Mouse (Mus musculus): Measurements from ENCODE around the gene Pepd.

Gene Pepd

DNA sequence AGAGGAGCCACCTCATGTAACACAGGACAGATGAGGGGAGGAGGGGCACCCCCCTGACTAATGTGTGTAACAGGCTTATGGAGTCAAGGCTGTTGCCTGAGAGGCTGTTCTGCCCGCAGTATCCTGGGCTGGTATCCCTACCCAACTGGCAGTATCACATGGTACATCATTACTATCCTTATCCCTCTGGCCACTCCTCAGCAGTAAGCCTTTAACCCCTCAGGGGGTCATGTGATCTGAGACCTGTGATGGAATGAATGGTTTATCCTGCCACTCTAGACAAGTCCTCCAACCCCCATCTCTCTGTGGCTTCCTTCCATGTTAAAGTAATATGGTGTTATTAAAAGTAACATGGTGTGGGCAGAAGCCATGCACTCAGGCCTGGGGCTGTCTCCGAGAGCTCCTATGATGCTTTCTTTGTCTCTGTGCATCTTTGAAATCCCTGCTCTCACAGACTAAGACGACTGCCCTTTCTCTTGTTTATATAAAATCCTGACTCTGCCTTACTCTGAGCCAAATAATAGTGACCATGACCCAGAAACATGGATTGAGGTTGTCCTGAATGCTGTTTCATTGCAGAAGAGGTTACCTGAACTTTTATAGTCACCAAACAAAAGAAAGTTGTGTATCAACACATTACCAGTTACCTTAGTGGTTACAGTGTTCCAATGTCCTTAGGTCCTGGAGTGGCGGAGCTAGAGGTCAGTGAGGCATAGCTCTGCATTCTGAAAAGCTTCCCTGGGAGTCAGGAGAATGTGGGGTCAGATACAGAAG is 71.7 kb downstream of the Pepd start:
- DNase-seq (ENCODE audit: low read depth): no peak

DNA sequence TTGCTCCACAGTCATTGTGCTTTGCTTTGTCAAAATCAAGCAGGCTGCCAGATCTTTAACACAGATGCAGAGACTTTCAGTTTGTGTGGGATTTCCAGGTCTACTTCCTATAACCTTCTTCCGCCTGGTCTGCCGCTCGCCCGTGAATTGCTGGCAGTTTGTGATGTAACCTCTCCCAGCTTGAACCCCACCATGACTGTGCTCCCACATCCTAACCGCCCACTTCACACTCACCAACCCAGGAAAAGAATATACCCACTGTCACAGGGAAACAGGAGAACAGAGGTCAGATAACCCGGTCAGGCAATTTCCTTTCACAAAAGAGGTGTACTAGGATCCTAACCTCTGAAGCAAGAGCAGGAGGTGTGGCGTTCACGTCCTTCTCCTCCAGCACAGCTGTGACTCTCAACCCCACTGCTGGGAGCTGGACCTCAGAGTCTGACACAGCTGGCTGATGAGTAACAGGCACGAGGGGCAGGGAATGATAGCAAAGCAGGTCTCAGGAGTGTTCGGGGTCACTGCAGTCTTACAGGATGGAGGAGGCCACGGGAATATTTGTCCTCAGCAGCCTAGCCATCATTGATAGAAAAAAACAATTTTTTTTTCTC is 72.5 kb downstream of the Pepd start:
- DNase-seq (ENCODE audit: low read depth): peak; percentile 63

DNA sequence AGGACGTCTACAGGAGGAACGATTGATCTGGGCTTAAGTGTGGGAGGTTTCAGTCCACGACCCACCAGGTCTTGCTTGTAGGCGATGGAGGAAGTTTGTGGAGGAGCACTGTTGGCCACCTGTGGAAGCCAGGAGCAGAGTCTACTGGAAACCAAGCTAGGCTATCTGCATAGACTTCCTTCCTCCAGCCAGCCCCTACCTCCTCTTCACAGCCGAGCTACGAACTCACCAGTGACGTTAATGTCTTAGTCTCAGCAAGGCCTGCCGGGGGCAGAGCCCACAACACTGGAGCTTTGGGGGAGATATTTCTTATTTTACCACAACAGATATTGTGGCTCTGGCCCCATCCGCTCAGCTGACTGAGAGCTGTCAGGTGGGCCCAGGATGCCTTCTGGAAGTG is 73.0 kb downstream of the Pepd start:
- DNase-seq (ENCODE audit: low read depth): peak; percentile 16

DNA sequence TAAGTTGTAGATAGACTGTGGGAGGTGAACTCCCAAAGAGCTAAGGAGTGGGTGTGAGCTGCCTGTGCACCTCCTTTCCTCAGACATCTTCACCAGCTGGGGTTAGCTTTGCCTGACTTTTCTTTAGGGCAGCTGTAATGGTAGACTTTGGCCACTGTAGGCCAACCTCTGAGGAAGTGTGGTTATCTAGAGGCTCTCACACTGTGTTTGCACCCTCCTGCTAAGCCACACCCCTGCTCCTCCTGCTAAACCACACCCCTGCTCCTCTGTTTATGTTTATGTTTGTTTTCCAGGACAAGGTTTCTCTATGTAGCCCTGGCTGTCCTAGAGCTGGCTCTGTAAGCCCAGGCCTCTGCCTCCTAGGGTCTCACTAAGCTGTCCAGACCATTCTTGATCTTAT is 73.5 kb downstream of the Pepd start:
- peak; percentile 48 for DNase-seq (ENCODE audit: low read depth)

DNA sequence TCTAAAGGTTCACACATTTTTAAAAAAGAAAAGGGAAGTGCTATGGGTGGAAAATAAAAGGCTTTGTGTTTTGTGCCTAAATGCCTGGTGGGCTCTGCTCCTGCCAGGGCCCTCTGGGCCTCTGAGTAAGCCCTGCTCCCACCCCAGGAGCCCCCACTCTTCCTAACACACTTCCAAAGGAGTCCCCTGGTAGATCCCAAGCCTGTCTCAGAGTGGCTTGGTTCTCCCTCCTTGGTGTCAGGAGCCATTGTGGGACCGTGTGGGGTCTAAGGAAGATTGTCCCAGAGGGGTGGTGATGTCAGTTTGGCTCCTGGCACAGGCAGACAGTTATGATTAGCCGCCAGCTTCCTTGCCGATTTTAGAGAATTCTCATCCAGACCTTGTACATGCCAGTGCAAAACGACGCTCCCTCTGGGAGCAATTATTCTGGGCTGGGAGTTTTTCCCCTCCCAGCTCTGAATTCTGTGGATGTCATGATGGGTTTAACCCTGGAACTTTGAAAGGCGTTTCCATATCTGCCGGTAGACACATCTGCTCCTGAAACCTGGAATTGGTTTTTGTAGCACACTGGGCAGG is 74.5 kb downstream of the Pepd start:
- no peak for DNase-seq (ENCODE audit: low read depth)

DNA sequence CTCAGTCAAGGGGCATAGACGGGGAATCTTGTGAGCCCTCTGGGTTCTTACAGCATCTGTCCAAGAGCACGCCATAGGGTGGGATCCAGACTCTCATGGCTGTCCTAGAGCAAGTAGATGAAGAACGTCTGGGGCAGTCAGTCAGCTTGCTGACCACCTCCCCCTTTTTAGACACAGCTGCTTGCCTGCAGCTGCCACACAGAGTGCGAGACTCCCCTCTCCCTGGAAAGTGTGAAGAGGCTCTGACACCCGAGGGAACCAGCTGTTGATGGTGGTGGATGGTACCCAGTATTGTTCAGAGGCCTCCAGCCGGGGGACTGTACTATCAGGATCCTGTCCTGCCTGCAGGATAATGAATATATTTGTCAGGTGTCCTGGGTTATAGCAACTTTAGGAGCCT is 75.1 kb downstream of the Pepd start:
- no peak for DNase-seq (ENCODE audit: low read depth)

DNA sequence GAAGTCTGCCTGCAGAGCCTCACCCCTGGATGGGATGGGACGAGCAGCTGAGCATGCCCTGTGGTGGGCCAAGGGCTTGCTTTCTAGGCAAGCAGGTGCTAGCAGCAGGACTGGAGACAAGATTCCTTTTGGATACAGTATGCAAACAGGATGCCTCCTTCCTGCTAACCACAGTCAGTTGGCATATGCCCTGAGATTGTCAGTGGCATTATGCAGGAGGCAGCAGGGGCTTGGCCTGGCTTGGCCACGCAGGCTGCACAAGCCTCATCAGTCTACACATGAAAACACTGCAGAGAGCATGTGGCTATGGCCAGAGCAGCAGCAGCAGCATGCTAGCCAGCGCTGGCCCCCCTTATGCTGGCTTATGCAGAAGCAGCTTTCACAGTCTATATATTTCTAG is 76.3 kb downstream of the Pepd start:
- DNase-seq (ENCODE audit: low read depth): no peak

DNA sequence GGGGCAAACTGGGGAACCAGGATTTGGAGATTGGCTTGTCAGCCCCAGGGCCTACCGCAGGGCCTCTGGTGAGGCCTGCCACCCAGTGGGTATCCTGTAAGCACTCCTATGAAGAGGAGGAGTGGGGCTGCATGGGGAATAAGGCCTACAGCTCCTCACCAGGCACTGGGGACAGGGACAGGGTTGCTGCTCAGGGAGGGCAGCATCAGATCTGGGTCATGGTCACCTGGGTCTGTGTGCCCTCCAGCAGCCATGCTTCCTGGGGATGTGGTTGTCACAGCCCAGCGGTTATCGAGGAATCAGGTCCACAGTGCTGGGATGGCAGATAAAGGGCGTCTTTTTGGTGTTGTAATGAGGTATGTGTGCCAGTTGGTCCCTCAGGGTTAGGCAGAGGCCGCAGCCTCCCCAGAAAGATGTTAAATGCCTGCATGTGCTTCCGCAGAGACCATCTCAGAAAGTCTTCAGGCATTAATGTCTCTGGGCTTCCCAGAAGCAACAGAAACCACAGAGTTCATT is 79.6 kb downstream of the Pepd start:
- DNase-seq (ENCODE audit: low read depth): peak; percentile 50

DNA sequence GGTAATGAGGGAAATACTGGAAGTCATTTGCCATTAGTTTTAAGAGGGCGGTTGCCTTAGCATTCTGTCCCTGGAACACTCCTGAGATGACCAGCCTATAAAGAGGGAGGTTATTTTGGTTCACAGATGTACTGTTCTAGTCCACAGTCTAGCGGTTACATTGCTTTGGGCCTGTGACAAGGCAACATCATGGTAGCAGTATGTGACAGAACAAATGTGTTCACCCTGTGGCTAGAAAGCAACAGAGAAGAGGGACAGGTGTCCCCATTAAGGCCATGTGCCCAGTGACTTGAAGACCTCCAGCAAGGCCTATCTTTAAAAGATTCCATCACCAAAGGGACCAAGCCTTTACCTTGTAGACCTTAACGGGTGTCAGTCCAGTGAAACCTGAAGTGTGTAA is 80.6 kb downstream of the Pepd start:
- no peak for DNase-seq (ENCODE audit: low read depth)

DNA sequence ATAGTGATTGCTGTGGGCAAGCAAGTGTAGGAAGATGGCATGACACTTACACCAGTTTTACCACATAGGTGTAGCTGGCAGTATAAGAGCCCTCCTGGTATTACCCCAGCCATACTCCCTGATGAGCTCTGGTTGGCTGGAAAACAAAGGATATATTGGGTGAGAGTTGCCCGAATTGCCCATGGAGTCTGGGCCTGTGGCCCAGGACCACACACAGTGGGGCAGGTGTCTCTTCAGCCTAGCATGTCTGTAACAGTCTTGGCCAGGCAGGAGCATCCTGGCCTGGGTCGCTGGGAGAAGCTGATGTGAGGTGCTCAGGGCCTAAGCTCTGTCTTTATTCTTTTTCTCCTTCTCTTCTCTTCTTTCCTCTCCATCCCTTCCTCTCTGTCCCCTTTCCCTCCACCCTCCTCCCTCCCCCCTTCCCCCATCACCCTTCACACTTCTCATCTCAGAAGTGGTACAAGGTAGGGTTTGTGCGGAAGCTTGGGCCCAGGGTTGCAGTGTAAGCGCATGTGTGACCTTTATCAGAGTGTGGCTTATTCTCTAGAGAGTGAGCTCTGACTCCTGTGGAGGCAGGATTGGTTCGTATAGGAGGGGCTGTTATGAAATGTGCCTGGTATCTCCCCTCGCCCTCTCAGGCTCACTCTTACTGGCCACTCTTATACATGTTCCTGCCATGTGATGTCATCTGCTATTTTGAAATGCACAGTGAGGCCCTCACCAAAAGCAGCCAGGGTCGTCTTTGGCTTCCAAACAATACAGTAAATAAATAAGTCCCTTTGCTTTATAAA is 83.9 kb downstream of the Pepd start:
- DNase-seq (ENCODE audit: low read depth): no peak

DNA sequence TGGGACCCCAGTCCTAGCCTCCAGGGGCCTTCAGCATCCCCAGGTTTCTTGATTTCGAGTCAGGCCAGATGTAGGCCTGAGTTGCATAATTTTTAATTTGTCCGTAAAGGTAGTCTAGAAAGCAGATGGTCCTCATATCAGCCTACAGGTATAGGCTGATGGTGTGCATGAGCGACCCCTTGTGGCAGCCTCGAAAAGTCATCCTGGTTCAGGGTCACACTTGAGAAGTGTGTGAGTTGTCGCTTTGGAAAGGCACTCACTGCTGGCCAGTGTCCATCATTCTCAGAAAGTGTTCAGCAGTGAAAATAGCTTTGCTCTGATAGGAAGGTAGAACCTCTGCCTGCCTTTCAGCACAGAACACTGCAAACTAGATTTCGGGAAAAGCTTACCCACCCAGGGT is 88.7 kb downstream of the Pepd start:
- DNase-seq (ENCODE audit: low read depth): peak; percentile 48

DNA sequence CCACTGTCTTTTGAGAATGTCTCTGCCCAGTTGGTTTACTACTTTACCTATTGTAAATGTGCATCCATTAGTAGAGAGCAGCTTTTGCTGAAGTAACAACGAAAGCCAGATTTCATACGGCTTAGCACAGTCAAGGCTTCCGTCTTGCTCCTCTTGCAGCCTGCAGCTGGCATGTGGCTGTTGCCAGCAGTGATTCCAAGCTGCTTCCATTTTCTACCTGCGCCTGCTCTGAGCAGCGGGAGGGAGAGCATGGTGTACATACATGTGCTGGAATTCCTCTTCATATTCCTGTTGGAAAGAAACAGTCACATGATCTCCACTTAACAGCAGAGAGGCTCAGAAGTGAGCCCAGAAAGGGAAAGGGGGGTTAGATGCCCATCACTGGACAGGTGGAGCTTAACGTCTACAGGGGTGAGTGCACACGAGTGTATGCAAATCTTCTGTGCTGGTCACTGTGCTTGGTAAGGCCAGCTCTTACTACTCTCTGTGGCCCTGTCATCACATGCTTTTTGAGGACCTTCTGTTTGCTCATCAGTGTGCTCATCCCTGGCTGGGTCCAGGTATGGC is 91.1 kb downstream of the Pepd start:
- DNase-seq (ENCODE audit: low read depth): no peak

DNA sequence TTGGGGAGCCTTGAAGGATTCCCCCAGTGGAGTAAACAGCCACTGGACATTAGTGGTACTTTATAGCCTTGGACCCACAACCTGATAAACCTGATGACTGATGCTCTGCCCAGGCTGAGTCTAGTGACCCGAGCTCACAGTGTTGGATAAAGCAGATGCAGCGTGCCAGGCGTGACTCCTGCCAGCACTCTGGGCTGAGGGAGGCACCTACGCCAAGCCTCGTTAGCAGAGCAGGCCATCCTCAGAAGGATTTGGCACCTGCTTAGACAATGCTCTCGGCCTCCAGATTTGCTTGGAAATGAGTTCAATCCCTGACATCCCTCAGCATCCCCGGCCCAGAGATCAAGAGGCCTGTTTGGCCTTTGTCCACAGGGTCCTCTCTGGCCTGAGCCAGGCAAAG is 94.5 kb downstream of the Pepd start:
- no peak for DNase-seq (ENCODE audit: low read depth)

DNA sequence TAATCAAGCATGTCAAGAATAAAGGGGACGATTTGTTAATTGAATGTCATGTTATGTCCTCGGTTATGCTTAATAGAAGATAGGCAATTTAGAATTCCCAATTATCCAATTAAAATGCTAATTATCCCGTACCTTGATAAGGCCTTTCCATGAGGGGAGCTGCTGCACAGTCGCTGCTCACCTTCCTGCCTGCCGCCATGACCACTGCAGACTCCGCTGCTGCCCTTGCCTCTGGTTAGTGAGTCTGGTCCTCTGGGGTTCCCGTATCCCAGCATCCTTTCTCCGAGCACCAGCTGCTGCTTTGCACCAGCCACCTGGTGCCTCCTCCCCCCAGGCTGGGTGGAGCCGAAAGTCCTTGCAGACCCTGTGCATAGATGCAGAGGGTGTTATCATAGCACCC is 101.0 kb downstream of the Pepd start:
- no peak for DNase-seq (ENCODE audit: low read depth)

DNA sequence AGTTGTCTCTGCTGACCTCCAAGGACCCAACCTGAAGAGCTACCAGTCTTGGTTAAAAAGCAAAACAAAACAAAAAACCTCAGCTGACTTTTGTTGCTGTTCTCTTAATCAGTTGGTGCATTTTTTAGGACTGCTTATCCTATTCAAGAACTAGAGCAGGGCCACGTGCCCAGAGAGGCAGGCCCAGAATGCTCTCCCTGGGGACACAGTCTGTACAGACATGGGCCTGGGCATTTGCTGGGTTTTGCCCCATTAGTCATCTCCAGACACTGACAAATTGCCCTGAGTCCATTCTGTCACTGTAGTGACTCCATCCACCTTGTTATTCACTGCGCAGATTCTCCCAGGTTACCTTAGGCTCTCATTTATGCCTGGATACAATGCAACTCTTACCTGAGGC is 103.1 kb downstream of the Pepd start:
- DNase-seq (ENCODE audit: low read depth): no peak

DNA sequence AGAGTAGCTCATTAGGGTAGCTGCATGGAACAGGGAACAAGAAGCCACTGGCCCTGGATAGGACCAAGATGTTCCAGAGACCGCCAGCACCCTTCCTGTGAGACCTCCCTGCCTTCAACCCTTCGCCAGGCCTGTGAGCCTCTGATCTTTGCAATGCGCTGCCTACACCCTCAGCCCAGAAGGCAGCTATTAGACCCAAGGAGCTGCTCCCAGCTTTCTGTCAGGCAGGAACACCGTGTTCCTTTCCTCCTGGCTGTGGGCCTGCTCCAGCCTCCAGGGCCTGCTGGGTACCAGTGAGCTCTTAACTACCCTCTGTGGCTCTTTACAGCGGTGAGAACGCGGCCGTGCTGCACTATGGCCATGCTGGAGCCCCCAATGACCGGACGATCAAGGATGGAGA is 109.2 kb downstream of the Pepd start:
- DNase-seq (ENCODE audit: low read depth): no peak

DNA sequence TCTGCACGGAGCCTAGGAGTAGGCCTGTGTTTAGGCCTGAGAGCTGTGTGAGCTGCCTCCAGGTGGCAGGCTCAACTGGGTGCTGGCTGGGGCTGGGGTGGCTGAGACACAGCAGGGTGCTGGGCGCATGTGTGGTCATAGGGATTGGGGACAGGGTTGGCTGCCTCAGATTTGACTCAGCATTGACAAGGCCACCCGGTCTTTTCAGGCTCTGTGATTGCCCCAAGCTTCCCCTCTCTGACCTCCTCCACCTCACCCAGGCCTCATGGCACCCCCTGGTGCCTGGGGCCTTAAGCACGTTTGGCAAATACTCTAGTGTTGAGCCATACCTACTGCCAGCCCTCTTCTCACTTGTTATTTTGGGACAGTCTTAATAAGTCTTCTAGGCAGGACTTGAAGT is 111.1 kb downstream of the Pepd start:
- peak; percentile 17 for DNase-seq (ENCODE audit: low read depth)

DNA sequence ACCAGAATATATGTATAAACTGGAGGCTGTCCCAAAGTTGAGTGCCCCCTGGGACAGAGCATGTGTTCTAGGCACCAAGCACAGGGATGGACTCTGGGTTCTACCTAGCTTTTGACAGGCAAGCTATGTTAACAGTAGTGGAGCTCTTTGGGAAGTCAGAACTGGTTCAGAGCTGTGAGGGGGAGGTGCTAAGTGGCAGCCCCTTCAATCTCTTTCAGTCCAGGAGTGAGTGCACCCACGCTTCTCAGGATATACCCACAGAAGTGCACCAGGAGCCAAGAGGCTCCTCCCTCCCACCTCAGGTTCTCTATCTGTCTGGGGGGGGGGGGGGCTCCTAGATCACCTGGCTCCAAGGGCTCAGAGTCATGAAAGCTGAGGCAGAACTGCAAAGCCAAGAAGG is 112.2 kb downstream of the Pepd start:
- no peak for DNase-seq (ENCODE audit: low read depth)

DNA sequence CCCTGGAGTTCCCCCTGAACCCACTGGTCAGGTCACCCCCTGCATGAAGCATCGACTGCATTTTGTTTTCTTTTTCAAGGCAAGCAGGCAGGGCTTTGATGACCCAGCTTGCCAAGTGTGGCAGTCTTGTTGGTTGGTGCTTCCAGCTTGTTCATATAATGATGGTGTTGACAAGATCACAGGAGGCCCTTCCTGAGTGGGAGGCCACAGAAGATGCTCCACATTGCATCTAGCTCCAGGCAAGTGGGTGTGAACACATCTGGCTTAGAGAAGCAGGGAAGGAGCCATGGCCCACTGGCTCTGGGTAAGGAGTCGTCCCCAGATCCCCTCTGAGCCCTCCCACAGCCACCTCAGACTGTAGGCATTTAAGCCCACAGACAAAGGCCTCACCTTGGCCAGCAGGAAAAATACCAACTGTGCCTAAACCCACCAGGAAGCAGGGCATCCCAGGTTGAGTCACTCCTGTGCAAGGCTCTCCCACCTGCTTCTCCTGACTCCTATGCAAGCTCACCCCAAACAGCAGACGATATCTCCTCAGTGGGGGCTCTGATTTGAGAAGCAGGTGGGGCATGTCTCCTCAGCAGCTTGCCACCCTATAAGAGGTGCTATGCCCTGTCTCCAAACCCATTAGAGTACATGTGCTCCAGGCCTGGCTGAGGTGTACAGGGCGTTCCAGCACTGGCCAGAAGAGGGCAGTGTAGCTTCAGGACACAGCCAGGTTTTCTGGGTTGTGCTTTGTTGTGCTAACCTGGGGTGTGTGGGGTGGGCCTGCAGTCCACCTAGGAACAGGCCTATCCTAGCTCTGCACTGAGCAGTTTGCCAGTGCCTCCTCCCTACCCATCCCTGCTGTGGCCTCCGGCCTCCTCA is 113.5 kb downstream of the Pepd start:
- peak; percentile 73 for DNase-seq (ENCODE audit: low read depth)

DNA sequence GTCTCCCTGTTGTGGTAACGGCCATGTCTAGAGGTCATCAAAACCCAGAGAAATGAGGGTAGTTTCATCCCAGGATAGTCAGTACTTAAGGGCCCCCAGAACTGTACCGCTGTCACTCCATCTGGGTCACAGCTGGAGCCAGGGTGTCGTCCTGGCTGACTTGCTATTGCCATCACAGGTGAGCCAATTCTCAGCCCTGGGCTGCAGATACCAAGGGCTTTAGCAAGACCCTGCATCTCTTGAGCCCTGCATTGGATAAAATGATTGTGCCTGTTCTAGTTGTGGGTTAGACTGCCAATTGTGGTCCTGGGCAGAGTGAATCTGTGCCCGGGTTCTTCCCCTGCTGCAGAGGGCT is 114.1 kb downstream of the Pepd start:
- DNase-seq (ENCODE audit: low read depth): no peak

DNA sequence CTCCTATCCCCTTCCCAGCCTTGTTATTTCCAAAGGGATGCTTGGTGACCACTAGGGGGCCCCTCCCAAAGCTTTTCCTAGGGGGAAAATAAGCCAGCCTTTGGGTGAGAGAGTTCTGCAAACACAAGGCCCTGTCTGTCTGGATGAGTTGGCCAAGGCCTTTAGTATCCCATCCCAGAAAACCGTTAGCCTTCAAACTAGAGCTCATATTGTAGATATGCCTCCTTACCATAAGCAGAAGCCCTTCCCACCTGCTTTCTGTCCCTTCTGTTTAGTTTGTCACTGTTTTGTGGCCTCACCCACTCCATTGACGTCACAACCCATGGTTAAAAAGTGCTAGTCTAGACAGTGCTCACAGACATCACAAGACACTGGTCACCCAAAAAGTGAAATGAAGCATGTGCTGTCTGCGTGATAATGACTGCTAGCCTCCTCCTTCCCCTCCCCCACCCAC is 114.7 kb downstream of the Pepd start:
- DNase-seq (ENCODE audit: low read depth): peak; percentile 57

Measured in 416B (cell line).